In genomic region chr7:132576116-132576650, GRCm38 (mm10) we compare ENCODE assay signal across 8 mouse cellular contexts. TPM values are rescaled to one million over a fixed set of nuclear protein-coding genes. Genes with fewer than 3 reads are reported as not detected.
A peak's percentile ranks its signal among the peaks of the same experiment; 100 is the strongest.
DNase-seq lines count a peak whose midpoint lies in the region; ATAC-seq and TF ChIP-seq lines count a peak whose summit lies in the region.

Gene Oat (minus strand): TSS chr7:132576398.

- H3K27me3 ChIP-seq in MEL (ENCODE audit: control insufficient read depth in 1 of 2, insufficient read depth in 2 of 2, low read length in 2 of 2): no peaks in the 10 kb centered on the region
- H3K27me3 ChIP-seq in cerebellum, adult 2 months (ENCODE audit: control insufficient read depth, insufficient read depth, low read length): no peaks in the 10 kb centered on the region
- peaks cover 4% of the 10 kb centered on the region; the same call in 1 of the 2 replicates for H3K27me3 ChIP-seq in forebrain, postnatal 0 days (ENCODE audit: insufficient read depth, low read length)
- H3K27me3 ChIP-seq in lung, embryonic 15.5 days: no peaks in the 10 kb centered on the region

- H3K9ac ChIP-seq in MEL (ENCODE audit: control insufficient read depth, low read depth, low read length, poor library complexity, severe bottlenecking): peak within 1 kb of the TSS; percentile 83
- H3K9ac ChIP-seq in forebrain, postnatal 0 days: peak within 1 kb of the TSS; percentile 65
- H3K9ac ChIP-seq in lung, embryonic 15.5 days: peak within 1 kb of the TSS; percentile 86

- no peak for TF ChIP-seq CTCF in MEL (IDR thresholded peaks at IDR 0.05 in 2 of 3, conservative IDR thresholded peaks at IDR 0.05 in 1 of 3; ENCODE audit: control insufficient read depth in 1 of 3, insufficient read depth in 1 of 3, low read depth in 2 of 3, low read length in 3 of 3, poor library complexity in 1 of 3, severe bottlenecking in 1 of 3)
- no peak for TF ChIP-seq CTCF in cerebellum, adult 2 months (IDR thresholded peaks at IDR 0.05; ENCODE audit: borderline replicate concordance, insufficient read depth, low read depth, low read length)
- peak; percentile 20; the same call in 1 of the 2 replicates for TF ChIP-seq CTCF in forebrain, postnatal 0 days (IDR thresholded peaks at IDR 0.05; ENCODE audit: low read depth)

- H3K4me2 ChIP-seq in forebrain, postnatal 0 days (ENCODE audit: low read depth): peak within 1 kb of the TSS; percentile 70
- H3K4me2 ChIP-seq in lung, embryonic 15.5 days: peak within 1 kb of the TSS; percentile 77

- WGBS in cerebellum, adult 2 months: 2% methylated on average over 49 of the region's 49 CpGs
- WGBS in forebrain, postnatal 0 days: 2% methylated on average over 49 of the region's 49 CpGs
- WGBS in lung, embryonic 15.5 days: under 1% methylated on average over 49 of the region's 49 CpGs

- TF ChIP-seq POLR2A in MEL (IDR thresholded peaks at IDR 0.05; ENCODE audit: control insufficient read depth in 1 of 2, insufficient read depth in 1 of 2, low read depth in 1 of 2, low read length in 2 of 2, poor library complexity in 1 of 2): peak; percentile 98 to 99
- peak; percentile 95 for TF ChIP-seq POLR2A in cerebellum, adult 2 months (IDR thresholded peaks at IDR 0.05; ENCODE audit: borderline replicate concordance, insufficient read depth, low read length)

- peaks cover 22 to 24% of the 10 kb centered on the region in 2 experiments for H3K4me1 ChIP-seq in MEL (ENCODE audit: control insufficient read depth in 1 of 2, insufficient read depth in 2 of 2, low read length in 2 of 2)
- no peaks in the 10 kb centered on the region for H3K4me1 ChIP-seq in cerebellum, adult 2 months (ENCODE audit: control insufficient read depth, insufficient read depth, low read length)
- peaks cover 5% of the 10 kb centered on the region; the same call in 1 of the 2 replicates for H3K4me1 ChIP-seq in forebrain, postnatal 0 days (ENCODE audit: insufficient read depth)
- peaks cover 44% of the 10 kb centered on the region for H3K4me1 ChIP-seq in lung, embryonic 15.5 days

- peak within 1 kb of the TSS; percentile 86 for H3K27ac ChIP-seq in MEL (ENCODE audit: control insufficient read depth, low read depth, low read length)
- H3K27ac ChIP-seq in cerebellum, adult 2 months (ENCODE audit: insufficient read depth, low read length): peak within 1 kb of the TSS; percentile 27; the same call in 1 of the 2 replicates
- peak within 1 kb of the TSS; percentile 87 for H3K27ac ChIP-seq in forebrain, postnatal 0 days (ENCODE audit: low read depth, low read length)
- peak within 1 kb of the TSS; percentile 100 for H3K27ac ChIP-seq in lung, embryonic 15.5 days

- H3K4me3 ChIP-seq in MEL (ENCODE audit: control insufficient read depth in 1 of 2, insufficient read depth in 1 of 2, low read depth in 2 of 2, low read length in 2 of 2): peak within 1 kb of the TSS; percentile 58 to 73
- H3K4me3 ChIP-seq in cerebellum, adult 2 months (replicated peaks; ENCODE audit: insufficient read depth, low read depth, low read length): peak within 1 kb of the TSS; percentile 63
- H3K4me3 ChIP-seq in forebrain, postnatal 0 days (ENCODE audit: low read depth, low read length): peak within 1 kb of the TSS; percentile 67
- peak within 1 kb of the TSS; percentile 81 for H3K4me3 ChIP-seq in lung, embryonic 15.5 days

- peaks cover 0 to 35% of the 10 kb centered on the region in 2 experiments; a peak in 2 of 4 replicates for H3K36me3 ChIP-seq in MEL (ENCODE audit: control insufficient read depth in 1 of 2, insufficient read depth in 2 of 2, low read length in 2 of 2)
- H3K36me3 ChIP-seq in forebrain, postnatal 0 days (ENCODE audit: insufficient read depth): no peaks in the 10 kb centered on the region
- H3K36me3 ChIP-seq in lung, embryonic 15.5 days: no peaks in the 10 kb centered on the region

- ATAC-seq in forebrain, postnatal 0 days: peak; percentile 96
- ATAC-seq in lung, embryonic 15.5 days (ENCODE audit: borderline replicate concordance, extremely low read depth, low FRiP score, low TSS enrichment): peak; percentile 97

- H3K79me2 ChIP-seq in MEL (ENCODE audit: control insufficient read depth, insufficient read depth, low read length, poor library complexity): peaks cover 31% of the 10 kb centered on the region

- DNase-seq in MEL (ENCODE audit: low read depth, low spot score): peak; percentile 99
- DNase-seq in cerebellum, adult 2 months: peak; percentile 94 to 95
- DNase-seq in forebrain, postnatal 0 days: peak; percentile 96
- peak; percentile 96 for DNase-seq in heart, postnatal 4 days
- peak; percentile 92 to 93 for DNase-seq in layer of hippocampus, adult 8-10 months (ENCODE audit: low spot score in 2 of 2)
- peak; percentile 95 for DNase-seq in ovary, adult 18-20 months (ENCODE audit: low spot score)
- DNase-seq in thymus, postnatal 0 days (ENCODE audit: low spot score): peak; percentile 97

- no peaks in the 10 kb centered on the region for H3K9me3 ChIP-seq in MEL (replicated peaks; ENCODE audit: insufficient read depth, low read length)
- H3K9me3 ChIP-seq in forebrain, postnatal 0 days (ENCODE audit: low read length): no peaks in the 10 kb centered on the region
- no peaks in the 10 kb centered on the region for H3K9me3 ChIP-seq in lung, embryonic 15.5 days

- TF ChIP-seq RAD21 in MEL (IDR thresholded peaks at IDR 0.05; ENCODE audit: low read depth, low read length): no peak

- TF ChIP-seq EP300 in MEL (IDR thresholded peaks at IDR 0.05; ENCODE audit: low read depth in 1 of 2, low read length in 2 of 2): no peak

TF ChIP-seq in MEL, 35 proteins besides CTCF, POLR2A, EP300 and RAD21 (continues in another document):
- TF ChIP-seq ZMIZ1 (IDR thresholded peaks at IDR 0.05; ENCODE audit: low read depth, low read length) (peak; percentile 99), ZC3H11A (IDR thresholded peaks at IDR 0.05; ENCODE audit: low read depth, low read length) (no peak), GATA1 (IDR thresholded peaks at IDR 0.05; ENCODE audit: low read depth, low read length) (no peak), USF1 (IDR thresholded peaks at IDR 0.05; ENCODE audit: low read depth, low read length) (peak; percentile 55; the same call in 1 of the 2 replicates), MYB (IDR thresholded peaks at IDR 0.05; ENCODE audit: low read depth, low read length) (no peak), MAZ (IDR thresholded peaks at IDR 0.05; ENCODE audit: low read depth, low read length) (no peak), TAL1 (IDR thresholded peaks at IDR 0.05; ENCODE audit: low read length) (no peak), NRF1 (IDR thresholded peaks at IDR 0.05; ENCODE audit: insufficient read depth, low read depth, low read length, poor library complexity, severe bottlenecking) (peak; percentile 36; the same call in 1 of the 2 replicates), CHD2 (IDR thresholded peaks at IDR 0.05; ENCODE audit: low read length) (no peak), SMC3 (IDR thresholded peaks at IDR 0.05; ENCODE audit: low read depth, low read length) (no peak), CHD1 (IDR thresholded peaks at IDR 0.05; ENCODE audit: low read depth, low read length) (no peak), MEF2A (IDR thresholded peaks at IDR 0.05; ENCODE audit: extremely low read depth, insufficient replicate concordance, low read depth, low read length, poor library complexity, severe bottlenecking) (no peak), KAT2A (conservative IDR thresholded peaks at IDR 0.05; ENCODE audit: low read depth, low read length) (no peak), TCF12 (IDR thresholded peaks at IDR 0.05; ENCODE audit: low read depth, low read length) (peak; percentile 69), ETS1 (IDR thresholded peaks at IDR 0.05; ENCODE audit: low read depth, low read length) (no peak), GABPA (IDR thresholded peaks at IDR 0.05; ENCODE audit: low read depth, low read length) (no peak), ZKSCAN1 (IDR thresholded peaks at IDR 0.05; ENCODE audit: low read depth, low read length) (no peak), MXI1 (IDR thresholded peaks at IDR 0.05; ENCODE audit: low read depth, low read length) (0 out of 2 replicates have a peak, but pooled peaks have one; percentile 68), NELFE (IDR thresholded peaks at IDR 0.05; ENCODE audit: low read depth, low read length) (peak; percentile 99), RCOR1 (IDR thresholded peaks at IDR 0.05; ENCODE audit: low read depth, low read length) (no peak), HCFC1 (IDR thresholded peaks at IDR 0.05; ENCODE audit: low read depth, low read length) (peak; percentile 69), USF2 (IDR thresholded peaks at IDR 0.05; ENCODE audit: borderline replicate concordance in 1 of 2, insufficient read depth in 1 of 2, low read depth in 1 of 2, low read length in 2 of 2) (no peak), ELF1 (IDR thresholded peaks at IDR 0.05; ENCODE audit: low read depth, low read length) (peak; percentile 33; the same call in 1 of the 2 replicates), JUND (IDR thresholded peaks at IDR 0.05; ENCODE audit: low read depth, low read length) (no peak), POLR2AphosphoS2 (IDR thresholded peaks at IDR 0.05; ENCODE audit: low read length) (peak; percentile 99), MAX (IDR thresholded peaks at IDR 0.05; ENCODE audit: low read length) (peak; percentile 68; the same call in 1 of the 2 replicates), BHLHE40 (IDR thresholded peaks at IDR 0.05; ENCODE audit: borderline replicate concordance, low read depth, low read length) (no peak), POLR2AphosphoS5 (IDR thresholded peaks at IDR 0.05; ENCODE audit: borderline replicate concordance, low read depth, low read length) (peak; percentile 52; the same call in 1 of the 2 replicates), SIN3A (IDR thresholded peaks at IDR 0.05; ENCODE audit: low read length) (peak; percentile 65; the same call in 1 of the 2 replicates), E2F4 (IDR thresholded peaks at IDR 0.05; ENCODE audit: borderline replicate concordance, low read depth, low read length) (peak; percentile 41; the same call in 1 of the 2 replicates), MAFK (IDR thresholded peaks at IDR 0.05; ENCODE audit: borderline replicate concordance, low read depth, low read length) (no peak)

RNA-seq across cellular contexts. Expression of gene Oat, which starts in this region (rescaled TPM):
- 226 and 236 TPM in 2 replicates for total RNA-seq in MEL (2012; rRNA removed)
- polyA plus RNA-seq in MEL (2012; ENCODE audit: insufficient read depth in 1 of 2, insufficient read length in 2 of 2, low read depth in 1 of 2, low replicate concordance in 2 of 2, missing spikeins in 1 of 2): 100 to 1,000 TPM; 190 to 209 TPM
- 98.5 and 111 TPM in 2 replicates for polyA plus RNA-seq in cerebellum, adult 2 months (2012; rRNA removed)
- 100 and 105 TPM in 2 replicates for total RNA-seq in forebrain, postnatal 0 days (2014; rRNA removed)
- 96.4 and 105 TPM in 2 replicates for polyA plus RNA-seq in forebrain, postnatal 0 days (2015; fragmentation: Nextera tagmentation; extraction: Ambion mirVana)
- total RNA-seq in heart, postnatal 4 days (2021): 100 to 1,000 TPM; 153 to 156 TPM
- total RNA-seq in layer of hippocampus, adult 8-10 months (2022): 100 to 1,000 TPM in 3 of 4 experiments, 10 to 100 TPM in 1; 97.0 to 114 (median 108) TPM
- polyA plus RNA-seq in lung, embryonic 15.5 days (2015; fragmentation: Nextera tagmentation; extraction: Ambion mirVana): 294 and 300 TPM in 2 replicates
- 109 and 111 TPM in 2 replicates for polyA plus RNA-seq in thymus, postnatal 0 days (2015; fragmentation: Nextera tagmentation; extraction: Ambion mirVana)

Comparison
In these comparisons a context has a peak if more than half of its experiments do, and no peak if none do; other contexts are left out.
1. Peak in every context shown above with its lines: DNase-seq, ATAC-seq, H3K4me3 ChIP-seq and H3K27ac ChIP-seq.
2. H3K27ac ChIP-seq: peak in every context shown above with its lines; median percentile 100 in lung, embryonic 15.5 days; 87 in forebrain, postnatal 0 days; 86 in MEL; 27 in cerebellum, adult 2 months.